Mouse (Mus musculus) fat pad, adult 2 months (tissue): ENCODE data around the gene Adgre5.

Source experiments
- DNase-seq: peaks from one replicate; pipeline ENCODE4 v3.0.0-alpha.2; 2011; ENCODE audit warnings: low read depth, low spot score; ENCODE audit errors: extremely low read depth

Adgre5 gene

DNA sequence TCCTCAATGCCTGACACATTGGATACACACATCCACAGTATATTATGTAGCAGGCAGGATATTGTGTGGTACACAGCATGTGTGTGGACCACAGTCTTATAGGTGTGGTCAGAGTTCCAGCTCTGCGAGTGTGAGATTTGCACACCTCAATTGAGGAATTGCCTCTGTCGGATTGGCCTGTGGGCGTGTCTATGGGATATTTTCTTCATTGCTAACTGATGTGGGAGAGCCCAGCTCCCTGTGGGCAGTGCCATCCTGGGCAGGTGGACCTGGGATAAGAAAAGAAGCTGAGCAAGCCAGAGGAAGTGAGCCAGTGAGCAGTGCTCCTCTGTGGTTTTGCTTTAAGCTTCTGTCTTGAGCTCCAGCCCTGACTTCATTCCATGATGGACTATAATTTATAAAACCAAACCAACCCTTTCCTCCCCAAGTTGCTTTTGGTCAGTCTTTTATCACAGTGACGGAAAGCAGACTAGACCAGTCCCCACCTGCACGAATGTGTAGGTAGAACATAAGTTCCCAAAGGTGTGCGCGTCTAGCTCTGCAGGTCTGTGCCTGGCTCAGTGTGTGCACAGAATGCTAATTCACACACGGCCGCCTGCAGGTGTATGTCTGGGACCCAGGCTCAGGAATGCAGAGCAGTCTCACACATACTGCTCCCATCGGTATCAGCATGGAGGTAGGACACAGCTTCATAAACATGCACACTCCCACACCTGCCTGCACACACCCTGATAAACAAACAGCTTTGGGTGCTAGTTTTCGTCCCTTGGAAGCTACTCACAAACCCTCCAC lies 46.6 kb downstream of the Adgre5 start:
- no peak for DNase-seq

DNA sequence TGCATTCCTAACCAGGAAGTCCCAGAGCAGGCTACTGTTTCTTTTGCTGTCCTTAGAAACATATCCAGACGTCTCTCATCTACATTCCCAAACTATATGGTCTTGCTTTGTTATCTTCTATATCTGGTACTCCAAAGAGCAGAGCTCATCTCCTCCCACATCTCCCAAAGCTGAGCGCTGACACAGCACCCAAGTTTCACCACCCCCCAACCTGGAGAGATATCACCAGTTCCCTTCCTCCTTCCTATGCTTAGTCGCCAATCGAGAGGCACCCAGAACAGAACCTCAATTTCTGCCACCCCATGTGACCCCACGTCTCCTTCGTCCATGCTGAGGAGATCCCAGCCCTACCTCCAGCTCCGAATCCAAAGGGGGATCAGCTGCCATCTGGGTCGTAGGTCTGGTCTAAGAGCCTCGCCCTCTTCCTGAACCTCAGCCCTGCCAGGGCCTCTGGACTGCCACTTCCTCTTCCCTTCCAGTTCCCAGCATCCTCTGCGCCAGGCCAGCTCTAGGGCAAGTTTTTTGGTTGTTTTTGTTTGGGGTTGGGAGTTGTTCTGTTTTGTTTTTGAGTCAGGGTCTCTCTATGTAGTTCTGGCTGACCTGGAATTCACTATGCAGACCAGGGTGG lies 47.4 kb downstream of the Adgre5 start:
- no peak for DNase-seq

DNA sequence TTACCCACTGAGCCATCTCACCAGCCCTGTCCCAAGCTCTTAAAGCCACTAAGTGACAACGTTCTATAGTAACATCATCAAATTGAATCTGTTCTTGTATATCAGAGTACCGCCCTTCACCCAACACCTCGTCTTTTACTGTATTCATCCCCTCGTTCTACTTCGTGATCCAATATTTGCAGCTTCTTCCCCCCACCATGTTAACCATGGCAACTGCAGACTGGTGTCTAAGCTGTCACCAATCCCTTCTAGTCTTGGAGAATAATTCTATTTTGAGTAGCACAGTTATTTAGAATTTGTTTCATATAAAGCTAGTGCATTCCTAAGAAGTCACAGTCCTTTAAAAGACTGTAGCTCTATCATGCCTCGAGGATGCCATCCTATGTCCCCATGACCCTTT lies 51.9 kb downstream of the Adgre5 start:
- no peak for DNase-seq

- DNase-seq, result no peak
Measured at GRCm38 (mm10) chr8:83684517-83684916, 56.6 kb downstream of the Adgre5 start.

GRCm38 (mm10) chr8:83681099-83681498 lies 60.0 kb downstream of the Adgre5 start:
- DNase-seq, result no peak

GRCm38 (mm10) chr8:83680603-83681002 lies 60.5 kb downstream of the Adgre5 start:
- DNase-seq, result no peak

DNA sequence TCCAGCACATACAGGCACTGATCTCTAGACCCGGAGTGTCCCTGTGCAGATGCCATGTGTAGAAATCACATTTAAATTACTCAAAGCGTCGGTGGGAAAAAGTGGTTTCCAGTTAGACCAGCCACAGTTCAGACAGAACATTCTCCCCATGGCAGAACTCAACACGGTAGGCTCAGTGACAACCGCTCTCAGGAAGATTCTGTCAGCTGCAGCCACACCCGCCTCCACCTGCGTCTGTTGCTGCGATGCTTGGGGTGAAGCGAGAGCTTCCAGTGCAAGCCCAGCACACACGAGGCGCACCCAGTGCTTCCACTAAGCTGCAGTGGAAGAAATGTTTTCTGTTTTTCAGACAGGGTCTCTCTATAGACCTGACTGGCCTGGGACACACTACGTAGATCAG lies 61.3 kb downstream of the Adgre5 start:
- no peak for DNase-seq

DNA sequence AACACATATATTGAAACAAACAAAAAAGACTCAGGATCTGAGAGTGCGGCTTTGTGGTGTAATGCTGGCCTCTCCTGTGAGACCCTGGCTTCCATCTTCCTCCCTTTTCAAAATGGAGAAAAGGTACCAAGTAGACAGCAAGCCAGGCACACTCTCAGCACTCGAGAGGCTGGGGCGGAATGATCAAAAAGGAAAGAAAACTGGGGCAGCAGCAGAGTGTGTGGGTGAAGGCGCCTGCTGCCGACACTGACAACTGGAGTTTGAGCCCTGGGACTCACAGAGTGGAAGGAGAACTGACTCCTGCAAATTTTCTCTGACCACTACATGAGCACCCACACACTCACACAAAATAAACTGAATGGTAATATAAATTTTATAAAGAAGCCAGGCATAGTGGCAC lies 66.6 kb downstream of the Adgre5 start:
- no peak for DNase-seq
